Mouse (Mus musculus) small intestine, adult 2 months (tissue): ENCODE measurements at regions not wholly inside any gene's neighbourhood (a gene's known extent, or its start where the extent isn't known, plus 50 kb on each side); places are given as distances from the start of the nearest gene placed in this dataset.
"Not testable (repeated sequence)": the region's sequence is repeated elsewhere in the genome, so short reads cannot be mapped to it uniquely, and the experiment has no call there.

Experiments used
- H3K27ac ChIP-seq: fragments of 200-500 bp; 2 replicates; pipeline ENCODE4 v1.5.1; 2012; ENCODE audit warnings: low read depth, low read length, control low read depth, inconsistent platforms; ENCODE audit not compliant: insufficient read depth
- H3K27me3 ChIP-seq: fragments of 200-500 bp; 2 replicates; pipeline ENCODE4 v1.6.1; 2012; ENCODE audit warnings: mild to moderate bottlenecking, moderate library complexity, low read length, inconsistent platforms; ENCODE audit not compliant: control insufficient read depth, insufficient read depth
- H3K36me3 ChIP-seq: fragments of 200-500 bp; 2 replicates; pipeline ENCODE4 v1.6.1; 2012; ENCODE audit warnings: mild to moderate bottlenecking, low read length, control low read depth, inconsistent platforms; ENCODE audit not compliant: control insufficient read depth, insufficient read depth
- H3K4me1 ChIP-seq: fragments of 200-500 bp; 2 replicates; pipeline ENCODE4 v1.6.1; 2012; ENCODE audit warnings: low read length, inconsistent platforms, mixed read lengths; ENCODE audit not compliant: control insufficient read depth, insufficient read depth, insufficient read length
- H3K4me3 ChIP-seq: fragments of 200-500 bp; 2 replicates; pipeline ENCODE4 v1.5.1; 2012; ENCODE audit warnings: low read depth, mild to moderate bottlenecking, control low read depth, inconsistent platforms, low read length, moderate library complexity
- CTCF ChIP-seq: fragments of 200-500 bp; IDR thresholded peaks from 2 replicates; pipeline ENCODE4 v1.5.1; 2012; ENCODE audit warnings: low read depth, mild to moderate bottlenecking, control low read depth, inconsistent platforms, low read length, moderate library complexity, mixed read lengths; ENCODE audit not compliant: insufficient replicate concordance, insufficient read length; ENCODE audit errors: extremely low read depth
- POLR2A ChIP-seq: fragments of 200-500 bp; IDR thresholded peaks from 2 replicates; pipeline ENCODE4 v1.6.1; 2012; ENCODE audit warnings: low read depth, mild to moderate bottlenecking, control low read depth, inconsistent platforms, low read length, moderate library complexity
- WGBS: fragments of 180-500 bp; shearing (Covaris S2); methylation state at CpG from one replicate; pipeline ENCODE4 v1.1.7; 2018; 5-methylcytosine and 5-hydroxymethylcytosine counted together

DNA sequence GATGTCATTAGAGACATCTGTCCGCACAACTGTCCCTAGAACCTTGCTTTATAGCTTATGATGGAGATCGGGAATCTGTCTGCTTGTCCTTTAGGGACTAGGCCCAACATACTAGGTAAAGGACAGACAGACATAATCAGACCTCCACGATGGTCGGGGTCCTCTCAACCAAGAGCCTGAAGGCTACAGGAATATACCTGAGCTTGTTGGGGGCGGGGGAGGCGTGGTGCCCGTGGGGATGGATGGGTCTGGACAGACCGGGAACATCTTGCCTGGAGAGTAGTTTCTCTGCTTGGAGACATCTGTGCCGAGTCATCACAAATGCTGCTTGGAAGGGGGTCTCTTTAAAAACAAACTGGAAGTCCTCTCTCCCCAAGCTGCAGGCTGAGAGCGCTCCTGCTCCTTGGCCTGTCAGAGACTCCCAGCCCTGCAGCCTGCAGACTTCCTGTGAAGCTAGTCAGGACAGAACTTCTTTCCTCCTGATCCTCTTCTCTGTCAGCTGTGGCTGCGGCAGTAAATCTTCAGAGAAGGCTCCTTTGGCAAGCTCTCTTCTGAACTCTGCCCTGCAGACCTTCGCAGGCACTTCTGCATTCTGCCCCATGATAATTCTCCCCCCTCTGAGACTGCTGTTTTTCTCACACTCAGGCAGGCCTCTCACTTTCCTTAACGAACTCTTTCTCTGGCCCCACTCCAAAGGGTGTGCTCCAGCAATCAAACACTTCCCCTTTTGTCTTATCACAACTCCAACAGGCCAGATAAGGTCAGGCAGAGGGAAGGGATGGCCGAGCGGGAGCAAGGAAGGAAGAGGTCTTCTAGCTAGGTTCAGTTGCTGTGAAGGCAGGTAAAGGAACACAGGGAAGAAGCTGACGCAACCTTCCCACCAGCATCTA lies 143.1 kb upstream of the Cdk6 start:
- Histone ChIP-seq H3K4me1 (peaks cover 8% of the 10 kb centered on the region; the same call in 1 of the 2 replicates), H3K4me3 (no peak overlapping the region), H3K27me3 (no peaks in the 10 kb centered on the region), H3K27ac (peak overlapping the region; percentile 57), H3K36me3 (no peaks in the 10 kb centered on the region)
- WGBS: 23% methylated on average over 16 of the region's 16 CpGs
- TF ChIP-seq POLR2A: no peak
- TF ChIP-seq CTCF: no peak

DNA sequence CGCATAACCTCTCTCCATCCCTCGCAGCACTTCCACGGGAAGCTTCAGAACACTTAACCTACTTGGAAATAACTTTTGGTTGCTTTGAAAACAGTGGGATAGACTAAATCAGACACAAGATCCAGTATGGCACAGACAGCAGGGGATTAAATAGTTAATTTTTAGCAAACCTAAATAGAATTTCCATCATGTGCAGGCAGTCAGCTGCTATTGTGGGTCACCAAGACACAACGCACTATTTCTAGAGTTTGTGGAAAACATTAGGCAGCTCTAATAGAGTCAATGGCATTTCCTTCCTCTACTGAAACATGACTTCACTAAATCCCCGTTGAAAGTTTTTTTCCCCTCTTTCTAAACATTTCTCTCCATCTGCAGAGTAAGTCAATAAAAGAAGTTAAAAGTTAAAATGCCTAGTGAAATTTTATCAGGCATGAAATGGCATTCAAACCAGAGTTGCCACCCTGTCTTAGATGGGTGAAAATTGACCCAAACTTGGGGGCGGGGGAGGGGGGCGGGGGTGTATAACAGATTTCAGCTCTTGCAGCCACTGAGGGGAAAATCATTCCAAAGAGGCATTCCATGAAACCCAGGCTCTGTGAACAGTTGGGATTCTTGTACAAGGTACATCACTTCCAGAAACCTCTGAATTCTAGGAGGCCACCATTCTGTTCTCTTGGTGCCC lies 142.3 kb upstream of the Cdk6 start:
- 15% methylated on average over 7 of the region's 7 CpGs for WGBS
- H3K27me3 ChIP-seq, H3K4me1 ChIP-seq, H3K4me3 ChIP-seq, H3K36me3 ChIP-seq: not testable (repeated sequence)
- H3K27ac ChIP-seq: peak overlapping the region; percentile 57

GRCm38 (mm10) chr5:3206160-3206559 lies 135.1 kb upstream of the Cdk6 start:
- H3K36me3 ChIP-seq, H3K4me1 ChIP-seq, H3K4me3 ChIP-seq, H3K27me3 ChIP-seq, H3K27ac ChIP-seq: not testable (repeated sequence)
- WGBS: 18% methylated on average over 5 of the region's 5 CpGs

GRCm38 (mm10) chr5:3208293-3208692 lies 133.0 kb upstream of the Cdk6 start:
- H3K4me1 ChIP-seq, H3K27ac ChIP-seq, H3K36me3 ChIP-seq, H3K27me3 ChIP-seq, H3K4me3 ChIP-seq: not testable (repeated sequence)
- WGBS: 91% methylated on average over 4 of the region's 4 CpGs

GRCm38 (mm10) chr5:3211284-3211683 lies 130.0 kb upstream of the Cdk6 start:
- Histone ChIP-seq H3K4me3 (no peak overlapping the region), H3K27ac (no peak overlapping the region), H3K4me1 (no peaks in the 10 kb centered on the region), H3K27me3 (no peaks in the 10 kb centered on the region), H3K36me3 (no peaks in the 10 kb centered on the region)
- WGBS: 97% methylated on average over 3 of the region's 3 CpGs
- TF ChIP-seq CTCF (no peak), POLR2A (no peak)

- TF ChIP-seq CTCF: no peak
- TF ChIP-seq POLR2A: no peak
- no peak overlapping the region for H3K4me3 ChIP-seq
- H3K27me3 ChIP-seq: no peaks in the 10 kb centered on the region
- H3K27ac ChIP-seq: peak overlapping the region; percentile 55
- 16% methylated on average over 5 of the region's 5 CpGs for WGBS
- no peaks in the 10 kb centered on the region for H3K36me3 ChIP-seq
- H3K4me1 ChIP-seq: peaks cover 5% of the 10 kb centered on the region; the same call in 1 of the 2 replicates
Measured at GRCm38 (mm10) chr5:3216053-3216452, 125.2 kb upstream of the Cdk6 start.

DNA sequence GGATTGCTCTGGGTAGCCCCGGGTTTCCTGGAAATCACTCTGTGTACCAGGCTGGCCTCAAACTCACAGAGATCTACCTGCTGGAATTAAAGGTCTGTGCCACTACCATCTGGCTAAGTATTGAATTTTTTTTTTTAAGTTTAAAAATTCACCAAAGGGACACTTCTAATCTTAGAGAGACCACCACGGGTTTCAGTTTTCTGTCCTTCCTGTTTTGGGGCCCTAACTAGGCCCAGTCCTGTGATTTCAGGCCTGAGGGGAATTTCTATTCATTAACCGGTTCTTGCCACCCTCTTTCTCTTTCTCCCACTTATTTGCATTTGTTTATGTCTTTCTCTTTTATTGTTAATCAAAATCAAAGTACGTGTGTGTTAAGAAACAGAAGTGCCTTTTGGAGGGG lies 122.1 kb upstream of the Cdk6 start:
- H3K27ac ChIP-seq: no peak overlapping the region
- 72% methylated on average over 4 of the region's 4 CpGs for WGBS
- peaks cover 5% of the 10 kb centered on the region; the same call in 1 of the 2 replicates for H3K4me1 ChIP-seq
- no peaks in the 10 kb centered on the region for H3K27me3 ChIP-seq
- H3K36me3 ChIP-seq: no peaks in the 10 kb centered on the region
- no peak overlapping the region for H3K4me3 ChIP-seq
- TF ChIP-seq CTCF: no peak
- TF ChIP-seq POLR2A: no peak
